Mouse (Mus musculus): Measurements from ENCODE around the gene Gtf2i. TPM values are rescaled to one million over a fixed set of nuclear protein-coding genes. Genes with fewer than 3 reads are reported as not detected.

Gene Gtf2i
- total and polyA plus RNA-seq, 3 experiments = 55.7 to 220 (median 176) TPM

DNA sequence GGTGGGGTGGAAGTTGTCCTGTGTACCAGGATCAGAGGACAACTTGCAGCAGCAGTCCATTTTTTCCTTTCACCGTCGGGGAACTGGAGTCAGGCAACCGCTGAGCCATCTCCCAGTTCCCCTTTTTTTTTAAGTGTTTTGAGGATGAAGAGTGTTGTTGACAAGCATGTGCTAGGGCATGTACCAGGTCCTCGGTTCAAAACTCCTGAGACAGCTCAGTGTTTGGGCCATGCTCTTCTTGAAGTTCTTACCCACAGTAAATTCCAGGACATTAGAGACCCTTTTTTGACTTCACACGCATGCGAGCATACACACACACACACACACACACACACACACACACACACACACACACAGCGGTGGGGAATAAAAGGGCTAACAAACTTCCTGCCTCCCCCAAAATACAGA, 81.3 kb downstream of the Gtf2i start:
- Histone ChIP-seq H3K9me3 (replicated peaks) (no peaks in the 10 kb centered on the region), H3K36me3 (replicated peaks) (peaks cover 38% of the 10 kb centered on the region), H3K27me3 (ENCODE audit: insufficient read depth, low read length) (no peaks in the 10 kb centered on the region), H3K4me3 (ENCODE audit: low read depth, low read length) (no peak overlapping the region), H3K4me1 (ENCODE audit: insufficient read depth, low read depth, low read length) (peaks cover 88% of the 10 kb centered on the region)
- DNase-seq (ENCODE audit: low spot score) = peak; percentile 24
- TF ChIP-seq POLR2AphosphoS5 (IDR thresholded peaks at IDR 0.05; ENCODE audit: insufficient replicate concordance, low read depth, low read length) = no peak
- TF ChIP-seq TAL1 (conservative IDR thresholded peaks at IDR 0.05; ENCODE audit: low read depth, low read length) = no peak
- no peak for TF ChIP-seq GATA2 (IDR thresholded peaks at IDR 0.05; ENCODE audit: borderline replicate concordance, low read depth, low read length)
- TF ChIP-seq GATA1 (IDR thresholded peaks at IDR 0.05; ENCODE audit: borderline replicate concordance, low read length) = no peak
- no peak for TF ChIP-seq CTCF (IDR thresholded peaks at IDR 0.05; ENCODE audit: low read depth, low read length)
- no peak for ATAC-seq (ENCODE audit: extremely low read depth, insufficient number of reproducible peaks, low FRiP score, poor library complexity, severe bottlenecking)

DNA sequence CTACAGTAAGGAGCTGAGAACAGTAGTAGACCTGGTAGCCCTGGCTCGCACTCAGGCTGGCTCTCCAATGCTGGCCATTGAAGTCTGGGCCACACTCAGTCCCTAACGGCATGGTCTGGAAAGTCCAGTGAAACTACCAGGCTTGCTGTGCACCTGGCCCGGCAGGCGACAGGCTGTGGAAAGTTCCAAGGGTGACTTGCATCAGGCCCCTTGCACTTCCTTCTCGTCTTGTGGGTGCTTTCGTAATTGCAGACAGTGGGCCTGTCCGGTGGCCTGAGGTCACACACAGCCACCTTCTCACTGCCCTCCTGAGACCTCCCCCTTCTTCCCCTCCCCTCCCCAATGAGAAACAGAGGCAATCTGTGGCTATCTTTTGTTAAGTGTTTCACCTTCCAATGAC, 82.0 kb downstream of the Gtf2i start:
- Histone ChIP-seq H3K27me3 (ENCODE audit: insufficient read depth, low read length) (no peaks in the 10 kb centered on the region), H3K4me3 (ENCODE audit: low read depth, low read length) (peak overlapping the region; percentile 64; the same call in 1 of the 2 replicates), H3K36me3 (replicated peaks) (peaks cover 31% of the 10 kb centered on the region), H3K4me1 (ENCODE audit: insufficient read depth, low read depth, low read length) (peaks cover 86% of the 10 kb centered on the region), H3K9me3 (replicated peaks) (no peaks in the 10 kb centered on the region)
- 0 out of 2 replicates have a peak, but pooled peaks have one; percentile 16 for ATAC-seq (ENCODE audit: extremely low read depth, insufficient number of reproducible peaks, low FRiP score, poor library complexity, severe bottlenecking)
- TF ChIP-seq CTCF (IDR thresholded peaks at IDR 0.05; ENCODE audit: low read depth, low read length) (no peak), GATA1 (IDR thresholded peaks at IDR 0.05; ENCODE audit: borderline replicate concordance, low read length) (no peak), GATA2 (IDR thresholded peaks at IDR 0.05; ENCODE audit: borderline replicate concordance, low read depth, low read length) (no peak), TAL1 (conservative IDR thresholded peaks at IDR 0.05; ENCODE audit: low read depth, low read length) (no peak), POLR2AphosphoS5 (IDR thresholded peaks at IDR 0.05; ENCODE audit: insufficient replicate concordance, low read depth, low read length) (no peak)
- peak; percentile 34 for DNase-seq (ENCODE audit: low spot score)

- Histone ChIP-seq H3K27me3 (ENCODE audit: insufficient read depth, low read length) (peaks cover under 1% of the 10 kb centered on the region; the same call in 1 of the 2 replicates), H3K36me3 (replicated peaks) (peaks cover 27% of the 10 kb centered on the region), H3K9me3 (replicated peaks) (no peaks in the 10 kb centered on the region), H3K4me1 (ENCODE audit: insufficient read depth, low read depth, low read length) (peaks cover 86% of the 10 kb centered on the region), H3K4me3 (ENCODE audit: low read depth, low read length) (peak overlapping the region; percentile 8; the same call in 1 of the 2 replicates)
- no peak for TF ChIP-seq GATA2 (IDR thresholded peaks at IDR 0.05; ENCODE audit: borderline replicate concordance, low read depth, low read length)
- no peak for TF ChIP-seq CTCF (IDR thresholded peaks at IDR 0.05; ENCODE audit: low read depth, low read length)
- no peak for TF ChIP-seq TAL1 (conservative IDR thresholded peaks at IDR 0.05; ENCODE audit: low read depth, low read length)
- TF ChIP-seq POLR2AphosphoS5 (IDR thresholded peaks at IDR 0.05; ENCODE audit: insufficient replicate concordance, low read depth, low read length) = no peak
- no peak for TF ChIP-seq GATA1 (IDR thresholded peaks at IDR 0.05; ENCODE audit: borderline replicate concordance, low read length)
- ATAC-seq (ENCODE audit: extremely low read depth, insufficient number of reproducible peaks, low FRiP score, poor library complexity, severe bottlenecking) (peak; percentile 31; the same call in 1 of the 2 replicates), DNase-seq (ENCODE audit: low spot score) (peak; percentile 63)
These were observed 82.4 kb downstream of the Gtf2i start for GRCm38 (mm10) chr5:134232111-134232510.

GRCm38 (mm10) chr5:134231376-134231775, 83.2 kb downstream of the Gtf2i start:
- Histone ChIP-seq H3K36me3 (replicated peaks) (peaks cover 25% of the 10 kb centered on the region), H3K9me3 (replicated peaks) (no peaks in the 10 kb centered on the region), H3K27me3 (ENCODE audit: insufficient read depth, low read length) (peaks cover 7% of the 10 kb centered on the region), H3K4me3 (ENCODE audit: low read depth, low read length) (no peak overlapping the region; the same call in 1 of the 2 replicates), H3K4me1 (ENCODE audit: insufficient read depth, low read depth, low read length) (peaks cover 86% of the 10 kb centered on the region)
- TF ChIP-seq POLR2AphosphoS5 (IDR thresholded peaks at IDR 0.05; ENCODE audit: insufficient replicate concordance, low read depth, low read length) (no peak), TAL1 (conservative IDR thresholded peaks at IDR 0.05; ENCODE audit: low read depth, low read length) (no peak), CTCF (IDR thresholded peaks at IDR 0.05; ENCODE audit: low read depth, low read length) (no peak), GATA1 (IDR thresholded peaks at IDR 0.05; ENCODE audit: borderline replicate concordance, low read length) (no peak), GATA2 (IDR thresholded peaks at IDR 0.05; ENCODE audit: borderline replicate concordance, low read depth, low read length) (no peak)
- DNase-seq (ENCODE audit: low spot score) = no peak
- no peak for ATAC-seq (ENCODE audit: extremely low read depth, insufficient number of reproducible peaks, low FRiP score, poor library complexity, severe bottlenecking)

DNA sequence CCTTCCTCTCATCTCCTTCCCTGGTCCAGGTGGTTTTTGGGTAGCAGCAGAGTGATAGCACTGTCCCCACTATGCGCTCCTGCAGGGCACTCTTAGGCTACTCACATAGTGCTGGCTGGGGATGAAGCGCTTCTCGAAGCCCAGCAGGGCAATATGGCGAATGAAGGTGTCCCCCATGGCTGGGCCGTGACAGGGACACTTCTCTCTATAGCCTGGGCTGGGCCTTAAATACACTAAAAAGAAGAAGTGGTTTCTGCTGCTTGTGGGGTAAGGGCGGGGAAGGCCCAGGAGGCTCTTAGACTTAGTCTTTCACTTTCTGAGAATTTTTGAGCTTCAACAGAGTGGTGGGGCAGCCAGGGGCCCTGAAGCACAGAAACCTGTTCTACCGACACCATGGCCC, 85.2 kb downstream of the Gtf2i start, which contains the start of gene Ncf1:
Gene Ncf1, minus strand, starts transcription at position 235 of the 400 bp plus-strand sequence.
- peaks cover 8% of the 10 kb centered on the region for H3K27me3 ChIP-seq (ENCODE audit: insufficient read depth, low read length)
- peak; percentile 73 for DNase-seq (ENCODE audit: low spot score)
- TF ChIP-seq POLR2AphosphoS5 (IDR thresholded peaks at IDR 0.05; ENCODE audit: insufficient replicate concordance, low read depth, low read length) (no peak), GATA2 (IDR thresholded peaks at IDR 0.05; ENCODE audit: borderline replicate concordance, low read depth, low read length) (no peak), GATA1 (IDR thresholded peaks at IDR 0.05; ENCODE audit: borderline replicate concordance, low read length) (no peak), CTCF (IDR thresholded peaks at IDR 0.05; ENCODE audit: low read depth, low read length) (no peak), TAL1 (conservative IDR thresholded peaks at IDR 0.05; ENCODE audit: low read depth, low read length) (no peak)
- H3K4me1 ChIP-seq (ENCODE audit: insufficient read depth, low read depth, low read length) = peaks cover 68% of the 10 kb centered on the region
- H3K4me3 ChIP-seq (ENCODE audit: low read depth, low read length) = peak within 1 kb of the TSS; percentile 57; the same call in 1 of the 2 replicates
- peaks cover 6% of the 10 kb centered on the region for H3K36me3 ChIP-seq (replicated peaks)
- no peaks in the 10 kb centered on the region for H3K9me3 ChIP-seq (replicated peaks)
- 0 out of 2 replicates have a peak, but pooled peaks have one; percentile 32 for ATAC-seq (ENCODE audit: extremely low read depth, insufficient number of reproducible peaks, low FRiP score, poor library complexity, severe bottlenecking)

GRCm38 (mm10) chr5:134228249-134228638, 86.3 kb downstream of the Gtf2i start:
- Histone ChIP-seq H3K4me3 (ENCODE audit: low read depth, low read length) (peak overlapping the region; percentile 39; the same call in 1 of the 2 replicates), H3K36me3 (replicated peaks) (peaks cover 6% of the 10 kb centered on the region), H3K9me3 (replicated peaks) (no peaks in the 10 kb centered on the region), H3K4me1 (ENCODE audit: insufficient read depth, low read depth, low read length) (peaks cover 59% of the 10 kb centered on the region), H3K27me3 (ENCODE audit: insufficient read depth, low read length) (peaks cover 9% of the 10 kb centered on the region)
- ATAC-seq (ENCODE audit: extremely low read depth, insufficient number of reproducible peaks, low FRiP score, poor library complexity, severe bottlenecking) (no peak), DNase-seq (ENCODE audit: low spot score) (no peak)
- TF ChIP-seq TAL1 (conservative IDR thresholded peaks at IDR 0.05; ENCODE audit: low read depth, low read length) = no peak
- TF ChIP-seq GATA2 (IDR thresholded peaks at IDR 0.05; ENCODE audit: borderline replicate concordance, low read depth, low read length) = no peak
- TF ChIP-seq POLR2AphosphoS5 (IDR thresholded peaks at IDR 0.05; ENCODE audit: insufficient replicate concordance, low read depth, low read length) = no peak
- no peak for TF ChIP-seq GATA1 (IDR thresholded peaks at IDR 0.05; ENCODE audit: borderline replicate concordance, low read length)
- no peak for TF ChIP-seq CTCF (IDR thresholded peaks at IDR 0.05; ENCODE audit: low read depth, low read length)
